Mouse (Mus musculus) limb, embryonic 10.5 days (tissue): ENCODE results near the gene Rffl. TPM values are rescaled to one million over a fixed set of nuclear protein-coding genes. Genes with fewer than 3 reads are reported as not detected.
"Not testable (repeated sequence)": the region's sequence is repeated elsewhere in the genome, so short reads cannot be mapped to it uniquely, and the experiment has no call there.

Experiments
- DNase-seq: peaks from one replicate; pipeline ENCODE4 v3.0.0-alpha.2; 2017; ENCODE audit warnings: low spot score
- H3K27ac ChIP-seq: fragments of 300-500 bp; sonication (generic); 2 replicates; pipeline ENCODE4 v1.5.1; 2016; ENCODE audit warnings: mild to moderate bottlenecking
- H3K27me3 ChIP-seq: fragments of 300-500 bp; sonication (generic); 2 replicates; pipeline ENCODE4 v1.6.1; 2016; ENCODE audit warnings: low read depth, mild to moderate bottlenecking; ENCODE audit not compliant: poor library complexity, severe bottlenecking
- H3K36me3 ChIP-seq: fragments of 300-500 bp; sonication (generic); 2 replicates; pipeline ENCODE4 v1.6.1; 2016; ENCODE audit warnings: mild to moderate bottlenecking, moderate library complexity
- H3K4me1 ChIP-seq: fragments of 300-500 bp; sonication (generic); 2 replicates; pipeline ENCODE4 v1.6.1; 2016
- H3K4me3 ChIP-seq: fragments of 300-500 bp; sonication (generic); 2 replicates; pipeline ENCODE4 v1.5.1; 2016; ENCODE audit warnings: mild to moderate bottlenecking, moderate library complexity
- H3K9me3 ChIP-seq: fragments of 300-500 bp; sonication (generic); replicated peaks from 2 replicates; pipeline ENCODE4 v1.6.1; 2016; ENCODE audit warnings: mild to moderate bottlenecking
- WGBS: fragments of 180-500 bp; shearing (Covaris S2); methylation state at CpG from one replicate; pipeline ENCODE4 v1.1.7; 2016; 5-methylcytosine and 5-hydroxymethylcytosine counted together
- polyA plus RNA-seq: library from polyadenylated mRNA; unstranded; fragments of >200 nt; fragmentation: Nextera tagmentation; extraction: Ambion mirVana; gene quantifications from 2 replicates; pipeline ENCODE4 v1.2.1, GENCODE M21; 2016

Rffl gene
- polyA plus RNA-seq, 1 experiment from 2014 or later, result 10.6 TPM

GRCm38 (mm10) chr11:82833929-82834328 is 37.1 kb downstream of the Rffl start:
- Histone ChIP-seq H3K4me1 (peaks cover 51% of the 10 kb centered on the region), H3K4me3 (no peak overlapping the region), H3K27ac (no peak overlapping the region), H3K36me3 (no peaks in the 10 kb centered on the region), H3K27me3 (no peaks in the 10 kb centered on the region), H3K9me3 (no peaks in the 10 kb centered on the region)
- no peak for DNase-seq
- WGBS, result 90% methylated on average over 8 of the region's 8 CpGs

DNA sequence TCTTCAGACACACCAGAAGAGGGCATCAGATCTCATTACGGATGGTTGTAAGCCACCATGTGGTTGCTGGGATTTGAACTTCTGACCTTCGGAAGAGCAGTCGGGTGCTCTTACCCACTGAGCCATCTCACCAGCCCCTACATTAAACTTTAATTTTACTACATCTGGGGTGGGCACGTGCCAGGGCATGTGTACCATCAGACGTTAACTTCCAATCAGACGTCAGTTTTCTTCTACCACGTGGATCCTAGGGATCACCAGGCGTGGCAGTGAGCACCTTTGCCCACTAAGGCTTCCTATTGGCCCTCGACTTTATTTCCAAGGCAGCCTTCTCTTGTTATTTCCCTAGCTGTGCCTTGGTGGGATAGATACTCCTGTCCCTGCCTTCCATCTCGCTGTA is 38.6 kb downstream of the Rffl start:
- not testable (repeated sequence) for H3K4me3 ChIP-seq, H3K27ac ChIP-seq, H3K9me3 ChIP-seq, H3K36me3 ChIP-seq, DNase-seq, H3K27me3 ChIP-seq
- H3K4me1 ChIP-seq, result peaks cover 37% of the 10 kb centered on the region
- 87% methylated on average over 10 of the region's 10 CpGs for WGBS

GRCm38 (mm10) chr11:82831008-82831893 is 39.8 kb downstream of the Rffl start:
- H3K36me3 ChIP-seq, result no peaks in the 10 kb centered on the region
- no peak overlapping the region for H3K27ac ChIP-seq
- peaks cover 26% of the 10 kb centered on the region for H3K4me1 ChIP-seq
- H3K9me3 ChIP-seq, result no peaks in the 10 kb centered on the region
- H3K4me3 ChIP-seq, result no peak overlapping the region; the same call in 1 of the 2 replicates
- 28% methylated on average over 10 of the region's 10 CpGs for WGBS
- H3K27me3 ChIP-seq, result no peaks in the 10 kb centered on the region
- DNase-seq, result no peak

DNA sequence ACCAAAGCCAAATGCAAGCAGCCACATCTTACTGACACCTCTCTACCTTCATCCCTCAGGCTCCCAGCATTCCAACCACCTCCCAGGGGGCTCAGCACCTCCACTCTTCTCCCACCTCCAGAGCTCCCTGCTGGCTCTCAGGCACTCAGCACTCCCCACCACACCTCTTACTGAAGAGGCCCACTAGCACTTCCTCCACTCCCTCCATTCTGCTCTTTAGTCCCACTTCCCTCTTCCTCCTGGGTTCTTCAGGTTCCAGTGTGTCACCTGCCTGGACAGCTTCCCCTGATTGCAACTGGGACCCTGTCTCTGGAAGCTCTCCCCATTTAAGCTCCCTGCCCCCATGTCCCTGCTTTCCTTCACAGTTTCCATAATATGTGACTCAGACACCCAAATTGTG is 44.2 kb downstream of the Rffl start:
- Histone ChIP-seq H3K4me3 (no peak overlapping the region), H3K9me3 (no peaks in the 10 kb centered on the region), H3K27me3 (no peaks in the 10 kb centered on the region), H3K36me3 (no peaks in the 10 kb centered on the region), H3K4me1 (peaks cover 12% of the 10 kb centered on the region), H3K27ac (no peak overlapping the region)
- DNase-seq, result no peak

DNA sequence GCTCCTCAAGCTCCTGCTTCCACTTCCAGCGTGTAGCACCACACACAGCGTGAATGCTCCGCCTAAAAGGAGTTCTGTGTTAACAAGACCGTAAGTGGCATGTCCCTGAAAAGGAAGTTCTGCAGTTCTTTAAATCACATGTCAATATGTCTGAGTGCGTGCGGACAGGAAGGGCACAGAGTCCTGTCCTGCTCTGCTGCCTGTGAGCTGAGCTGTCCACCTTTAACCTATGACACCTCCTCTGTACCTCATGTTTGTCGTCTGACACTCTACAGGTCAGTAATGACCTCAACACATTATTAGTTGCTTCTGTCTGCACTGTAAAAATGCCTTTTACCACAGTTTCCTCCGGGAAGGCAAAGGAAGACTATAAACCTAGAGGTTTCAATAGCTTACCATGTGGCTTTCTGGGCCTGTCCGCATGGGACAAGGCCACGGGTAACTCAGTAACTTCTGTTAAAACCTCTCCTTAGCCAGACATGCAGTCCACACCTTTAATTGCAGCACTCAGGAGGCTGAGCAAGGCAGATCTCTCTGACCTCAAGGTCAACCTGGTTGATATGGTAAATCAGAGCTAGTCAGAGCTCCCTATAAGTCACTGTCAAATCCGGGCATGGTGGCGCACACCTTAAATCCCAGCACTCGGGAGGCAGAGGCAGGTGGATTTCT is 50.1 kb downstream of the Rffl start:
- Histone ChIP-seq H3K27me3 (no peaks in the 10 kb centered on the region), H3K4me3 (no peak overlapping the region), H3K36me3 (no peaks in the 10 kb centered on the region), H3K27ac (no peak overlapping the region), H3K9me3 (no peaks in the 10 kb centered on the region), H3K4me1 (peaks cover 9% of the 10 kb centered on the region)
- WGBS, result 72% methylated on average over 13 of the region's 13 CpGs
- DNase-seq, result no peak

DNA sequence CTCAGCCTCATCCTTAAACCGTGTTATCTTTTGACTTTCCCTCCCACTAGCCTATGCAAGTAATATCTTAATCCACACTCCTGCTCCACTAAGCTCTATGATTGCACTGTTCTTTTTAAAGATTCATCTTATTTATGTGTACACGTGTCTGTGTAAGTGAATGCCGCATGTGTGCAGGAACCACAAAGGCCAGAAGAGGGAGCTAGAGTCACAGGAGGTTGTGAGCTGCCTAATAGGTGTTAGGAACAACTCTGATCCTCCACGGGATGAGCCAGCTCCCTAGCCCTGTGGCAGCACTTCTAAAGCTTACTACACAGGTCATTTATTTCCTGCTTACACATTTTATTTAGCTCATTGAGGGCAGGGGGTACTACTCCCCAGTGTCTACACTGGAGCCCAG is 51.7 kb downstream of the Rffl start:
- DNase-seq, result peak; percentile 54
- Histone ChIP-seq H3K4me1 (peaks cover 9% of the 10 kb centered on the region), H3K27me3 (no peaks in the 10 kb centered on the region), H3K27ac (no peak overlapping the region), H3K4me3 (no peak overlapping the region), H3K9me3 (no peaks in the 10 kb centered on the region), H3K36me3 (no peaks in the 10 kb centered on the region)
- 47% methylated on average over 4 of the region's 4 CpGs for WGBS

- Histone ChIP-seq H3K27me3 (no peaks in the 10 kb centered on the region), H3K4me1 (peaks cover 8% of the 10 kb centered on the region; the same call in 1 of the 2 replicates), H3K9me3 (no peaks in the 10 kb centered on the region), H3K27ac (no peak overlapping the region), H3K4me3 (no peak overlapping the region), H3K36me3 (peaks cover 11% of the 10 kb centered on the region)
- DNase-seq, result no peak
- WGBS, result 84% methylated on average over 5 of the region's 5 CpGs
Measured at GRCm38 (mm10) chr11:82808485-82808884, 62.5 kb downstream of the Rffl start.

- Histone ChIP-seq H3K4me3 (no peak overlapping the region), H3K27ac (no peak overlapping the region), H3K4me1 (0 out of 2 replicates have a peak, but pooled peaks cover 3% of the 10 kb centered on the region), H3K27me3 (no peaks in the 10 kb centered on the region), H3K9me3 (no peaks in the 10 kb centered on the region), H3K36me3 (peaks cover 22% of the 10 kb centered on the region)
- DNase-seq, result no peak
- WGBS, result 89% methylated on average over 3 of the region's 3 CpGs
Measured at GRCm38 (mm10) chr11:82807370-82807769, 63.6 kb downstream of the Rffl start.

DNA sequence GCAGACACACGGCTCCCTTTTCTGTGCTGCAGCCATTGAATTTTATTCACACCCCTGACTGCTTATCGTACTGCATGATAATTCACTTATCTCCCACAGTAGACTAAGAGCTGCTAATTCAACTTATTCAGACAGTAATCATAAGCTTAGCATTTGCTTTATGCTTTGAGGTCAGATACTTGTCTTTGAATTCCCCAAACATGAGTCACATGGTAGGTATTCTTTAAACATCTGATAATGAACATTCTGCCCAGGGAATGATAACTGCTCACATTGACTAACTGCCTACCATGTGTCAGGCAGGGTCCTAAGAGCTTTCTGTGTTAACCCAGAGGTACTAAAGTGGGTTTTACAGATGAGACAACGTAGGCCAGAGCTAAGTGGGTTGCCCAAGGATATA is 64.4 kb downstream of the Rffl start:
- Histone ChIP-seq H3K4me3 (no peak overlapping the region), H3K4me1 (no peaks in the 10 kb centered on the region), H3K27ac (no peak overlapping the region), H3K9me3 (no peaks in the 10 kb centered on the region), H3K36me3 (peaks cover 30% of the 10 kb centered on the region), H3K27me3 (no peaks in the 10 kb centered on the region)
- DNase-seq, result no peak
- 88% methylated on average over 3 of the region's 3 CpGs for WGBS

- WGBS, result 95% methylated on average over 11 of the region's 11 CpGs
- Histone ChIP-seq H3K27me3 (no peaks in the 10 kb centered on the region), H3K36me3 (peaks cover 53% of the 10 kb centered on the region), H3K27ac (no peak overlapping the region), H3K4me3 (no peak overlapping the region), H3K4me1 (peaks cover 21% of the 10 kb centered on the region), H3K9me3 (no peaks in the 10 kb centered on the region)
- DNase-seq, result no peak
Measured at GRCm38 (mm10) chr11:82783453-82783852, 87.6 kb downstream of the Rffl start.

DNA sequence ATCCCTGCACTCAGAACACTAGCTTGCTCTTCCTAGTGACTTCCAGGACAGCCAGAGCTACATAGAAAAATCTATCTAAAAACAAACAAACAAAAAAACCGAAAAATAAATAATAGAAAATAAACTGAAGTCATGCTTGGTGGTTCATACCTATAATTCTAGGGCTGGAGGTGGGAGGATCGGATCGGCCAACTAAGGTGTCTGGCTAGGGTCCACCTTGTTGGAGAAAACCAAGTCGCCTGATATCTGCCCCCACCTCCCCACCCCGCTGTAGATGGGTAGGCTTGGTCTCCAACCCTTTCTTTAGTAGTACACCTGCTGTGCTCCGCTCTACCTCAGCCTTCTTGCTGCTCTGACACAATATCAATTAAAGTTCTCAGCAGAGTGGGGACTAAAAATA is 88.8 kb downstream of the Rffl start:
- WGBS, result 56% methylated on average over 6 of the region's 6 CpGs
- H3K4me1 ChIP-seq, result peaks cover 21% of the 10 kb centered on the region
- peak overlapping the region; percentile 99; the same call in 1 of the 2 replicates for H3K27ac ChIP-seq
- DNase-seq, result no peak
- H3K36me3 ChIP-seq, result peaks cover 41% of the 10 kb centered on the region
- H3K9me3 ChIP-seq, result no peaks in the 10 kb centered on the region
- no peaks in the 10 kb centered on the region for H3K27me3 ChIP-seq
- H3K4me3 ChIP-seq, result peak overlapping the region; percentile 96

DNA sequence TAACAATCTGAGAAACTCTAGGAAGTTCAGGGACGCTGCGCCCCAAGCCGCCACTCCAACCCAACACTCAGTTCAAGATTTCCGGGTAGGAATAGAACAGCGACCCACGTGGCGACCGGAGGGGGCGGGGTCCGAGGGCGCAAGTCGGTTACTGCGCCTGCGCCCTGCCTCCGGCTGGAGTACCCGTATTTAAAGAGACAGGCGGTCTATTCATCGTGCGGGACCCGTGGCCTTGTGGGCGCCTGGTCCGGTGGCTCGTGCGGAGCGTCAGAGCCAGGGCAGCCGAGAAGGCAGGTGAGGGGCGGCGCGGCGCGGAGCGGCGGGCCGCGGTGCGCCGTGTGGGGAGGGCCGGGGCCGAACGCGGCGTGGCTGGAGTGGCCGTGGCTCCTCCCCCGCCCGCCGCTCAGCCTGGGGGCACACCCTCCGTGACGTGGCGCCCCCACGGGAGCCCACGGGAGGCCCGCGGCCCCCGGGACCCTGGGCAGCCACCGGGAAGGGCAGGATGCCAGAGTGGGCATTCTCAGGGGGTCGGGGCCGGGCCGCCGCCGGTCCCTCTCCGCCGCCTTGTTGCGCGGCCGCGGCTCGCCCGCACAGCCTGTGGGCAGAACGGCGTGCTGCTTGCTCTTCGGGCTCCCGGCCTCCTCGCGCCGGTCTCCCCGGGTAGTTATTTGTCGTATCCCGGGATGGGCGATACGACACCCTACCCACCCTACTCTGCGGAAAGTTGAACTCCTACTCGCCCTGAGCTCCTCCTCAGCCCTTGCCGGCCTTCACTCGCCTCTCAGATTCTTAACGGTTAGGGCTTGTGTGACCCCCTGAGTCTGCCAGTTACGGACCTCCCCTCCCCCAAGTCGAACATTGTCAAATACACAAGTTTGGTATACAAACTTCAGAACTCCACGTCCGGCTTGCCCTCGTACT is 89.8 kb downstream of the Rffl start, which contains the start of gene Lig3:
Lig3 (plus strand) TSS at position 126 of the 921 bp plus-strand sequence.
- under 1% methylated on average over 81 of the region's 90 CpGs for WGBS
- peak; percentile 95 for DNase-seq
- H3K36me3 ChIP-seq, result peaks cover 34% of the 10 kb centered on the region
- H3K27ac ChIP-seq, result peak within 1 kb of the TSS; percentile 99
- no peaks in the 10 kb centered on the region for H3K27me3 ChIP-seq
- no peaks in the 10 kb centered on the region for H3K9me3 ChIP-seq
- H3K4me1 ChIP-seq, result peaks cover 21% of the 10 kb centered on the region
- H3K4me3 ChIP-seq, result peak within 1 kb of the TSS; percentile 96
